Mouse (Mus musculus) lung, postnatal 0 days (tissue): ENCODE data around the gene Get4. TPM values are rescaled to one million over a fixed set of nuclear protein-coding genes. Genes with fewer than 3 reads are reported as not detected.
A peak's percentile ranks its signal among the peaks of the same experiment; 100 is the strongest.

Experiments
- ATAC-seq: fragments of 200-750 bp; cut with Nextera tagmentation; 2 replicates; pipeline ENCODE4 v1.8.0; 2017; ENCODE audit warnings: moderate library complexity
- DNase-seq: peaks from one replicate; pipeline ENCODE4 v3.0.0-alpha.2; 2016; ENCODE audit warnings: low spot score
- H3K27ac ChIP-seq: fragments of 300-500 bp; sonication (generic); 2 replicates; pipeline ENCODE4 v1.5.1; 2014; ENCODE audit warnings: antibody characterized with exemption, mild to moderate bottlenecking, low read length, mixed read lengths
- H3K27me3 ChIP-seq: fragments of 300-500 bp; sonication (generic); replicated peaks from 2 replicates; pipeline ENCODE4 v1.6.1; 2014; ENCODE audit warnings: low read length, mixed read lengths; ENCODE audit not compliant: insufficient read depth
- H3K36me3 ChIP-seq: fragments of 300-500 bp; sonication (generic); 2 replicates; pipeline ENCODE4 v1.6.1; 2014; ENCODE audit warnings: low read length, mixed read lengths; ENCODE audit not compliant: insufficient read depth
- H3K4me1 ChIP-seq: fragments of 300-500 bp; sonication (generic); 2 replicates; pipeline ENCODE4 v1.6.1; 2014; ENCODE audit warnings: antibody characterized with exemption, low read depth, low read length, mixed read lengths; ENCODE audit not compliant: insufficient read depth
- H3K4me2 ChIP-seq: fragments of 300-500 bp; sonication (generic); replicated peaks from 2 replicates; pipeline ENCODE4 v1.6.1; 2014; ENCODE audit warnings: low read depth, mild to moderate bottlenecking, low read length, moderate library complexity, mixed read lengths
- H3K4me3 ChIP-seq: fragments of 300-500 bp; sonication (generic); 2 replicates; pipeline ENCODE4 v1.5.1; 2014; ENCODE audit warnings: low read depth, low read length
- H3K9ac ChIP-seq: fragments of 300-500 bp; sonication (generic); replicated peaks from 2 replicates; pipeline ENCODE4 v1.6.1; 2014; ENCODE audit warnings: low read depth, mild to moderate bottlenecking
- H3K9me3 ChIP-seq: fragments of 300-500 bp; sonication (generic); 2 replicates; pipeline ENCODE4 v1.6.1; 2016; ENCODE audit warnings: low read length, mixed read lengths
- CTCF ChIP-seq: IDR thresholded peaks from 2 replicates; pipeline ENCODE4 v1.5.1; 2016; ENCODE audit warnings: antibody characterized with exemption, mild to moderate bottlenecking
- EP300 ChIP-seq: IDR thresholded peaks from 2 replicates; pipeline ENCODE4 v1.6.1; 2016; ENCODE audit warnings: antibody characterized with exemption, mild to moderate bottlenecking, control low read depth
- WGBS: fragments of 180-500 bp; shearing (Covaris S2); extraction: QIAGEN DNeasy Blood & Tissue Kit; methylation state at CpG from one replicate; pipeline ENCODE4 v1.1.7; 2014; 5-methylcytosine and 5-hydroxymethylcytosine counted together
- polyA plus RNA-seq: library from polyadenylated mRNA; unstranded; fragments of >200 nt; fragmentation: Nextera tagmentation; extraction: Ambion mirVana; gene quantifications from 2 replicates; pipeline ENCODE4 v1.2.1, GENCODE M21; 2015

Gene Get4
- polyA plus RNA-seq, 1 experiment from 2014 or later, result 170 TPM

- Histone ChIP-seq H3K27ac (no peak overlapping the region), H3K4me3 (no peak overlapping the region), H3K9me3 (no peaks in the 10 kb centered on the region), H3K36me3 (no peaks in the 10 kb centered on the region), H3K9ac (no peak overlapping the region), H3K4me1 (no peaks in the 10 kb centered on the region), H3K4me2 (no peak overlapping the region), H3K27me3 (no peaks in the 10 kb centered on the region)
- WGBS, result 72% methylated on average over 12 of the region's 12 CpGs
- TF ChIP-seq EP300, result no peak
- no peak for TF ChIP-seq CTCF
- DNase-seq (no peak), ATAC-seq (no peak)
These were observed 63.0 kb downstream of the Get4 start for GRCm38 (mm10) chr5:139314941-139315642.

GRCm38 (mm10) chr5:139316982-139317675 lies 65.0 kb downstream of the Get4 start:
- WGBS, result 53% methylated on average over 6 of the region's 6 CpGs

GRCm38 (mm10) chr5:139317751-139318504 lies 65.8 kb downstream of the Get4 start:
- no peak for DNase-seq
- no peak overlapping the region for H3K27ac ChIP-seq
- H3K36me3 ChIP-seq, result no peaks in the 10 kb centered on the region
- no peaks in the 10 kb centered on the region for H3K9me3 ChIP-seq
- no peak overlapping the region for H3K4me3 ChIP-seq
- H3K4me1 ChIP-seq, result no peaks in the 10 kb centered on the region
- TF ChIP-seq CTCF, result no peak
- TF ChIP-seq EP300, result no peak
- 70% methylated on average over 21 of the region's 21 CpGs for WGBS
- no peak overlapping the region for H3K9ac ChIP-seq
- H3K27me3 ChIP-seq, result no peaks in the 10 kb centered on the region
- no peak overlapping the region for H3K4me2 ChIP-seq
- no peak for ATAC-seq

More at GRCm38 (mm10) chr5:139316982-139317675, 65.0 kb downstream of the Get4 start:
- Histone ChIP-seq H3K4me3 (no peak overlapping the region), H3K9me3 (no peaks in the 10 kb centered on the region), H3K4me1 (no peaks in the 10 kb centered on the region), H3K4me2 (no peak overlapping the region), H3K27me3 (no peaks in the 10 kb centered on the region), H3K9ac (no peak overlapping the region), H3K36me3 (no peaks in the 10 kb centered on the region), H3K27ac (no peak overlapping the region)
- ATAC-seq, result peak; percentile 87
- TF ChIP-seq EP300, result no peak
- TF ChIP-seq CTCF, result no peak
- peak; percentile 72 for DNase-seq

Other genes starting within 250 kb of the Get4 start
- gene Prkar1b, start 102.3 kb upstream of the Get4 start, polyA plus RNA-seq, result 14.4 and 16.5 TPM in 2 replicates
- 2.7 and 2.8 TPM in 2 replicates for gene Dnaaf5, start 102.1 kb upstream of the Get4 start, polyA plus RNA-seq
- gene Sun1, start 51.7 kb upstream of the Get4 start, polyA plus RNA-seq, result 35.1 and 37.6 TPM in 2 replicates
- gene Adap1, start 73.3 kb downstream of the Get4 start, polyA plus RNA-seq, result 3.6 and 4.1 TPM in 2 replicates
- gene Cox19, start 99.1 kb downstream of the Get4 start, polyA plus RNA-seq, result 60.5 and 61.6 TPM in 2 replicates
- gene Cyp2w1, start 100.3 kb downstream of the Get4 start, polyA plus RNA-seq, result not detected in 2 replicates
- 22.7 and 28.1 TPM in 2 replicates for gene Gpr146, start 125.4 kb downstream of the Get4 start, polyA plus RNA-seq
- 2.2 and 3.3 TPM in 2 replicates for gene C130050O18Rik, start 153.0 kb downstream of the Get4 start, polyA plus RNA-seq
- gene Gper1, start 170.8 kb downstream of the Get4 start, polyA plus RNA-seq, result 7.1 and 7.2 TPM in 2 replicates
- 16.1 and 17.5 TPM in 2 replicates for gene 3110082I17Rik, start 208.2 kb downstream of the Get4 start, polyA plus RNA-seq
- 4.8 and 5.1 TPM in 2 replicates for gene Zfand2a, start 232.2 kb downstream of the Get4 start, polyA plus RNA-seq